Mouse (Mus musculus) A20 (cell line): ENCODE measurements at regions not wholly inside any gene's neighbourhood (a gene's known extent, or its start where the extent isn't known, plus 50 kb on each side); places are given as distances from the start of the nearest gene placed in this dataset.

Experiments
- DNase-seq: peaks from one replicate; pipeline ENCODE4 v3.0.0-alpha.2; 2011; ENCODE audit warnings: low read depth, low spot score

DNA sequence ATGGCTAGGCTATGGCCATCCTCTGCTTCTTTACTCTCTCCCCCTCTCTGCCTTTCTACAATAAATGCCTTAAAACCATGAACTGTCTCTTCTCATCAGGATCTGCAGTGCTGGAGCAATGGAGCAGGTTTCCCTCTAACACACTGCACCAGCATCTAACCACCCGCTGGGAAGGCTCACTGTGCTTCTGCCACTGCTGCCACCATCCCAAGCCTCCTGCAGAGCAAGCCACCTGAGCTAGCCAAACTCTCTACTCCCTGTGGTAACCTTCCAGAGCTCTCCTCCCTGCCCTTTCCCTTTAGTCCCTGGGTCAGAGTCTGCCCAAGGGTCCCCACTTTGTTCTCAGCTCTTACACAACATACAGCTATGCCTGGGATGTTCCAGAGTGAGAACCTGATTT lies 107.3 kb upstream of the 4933402E13Rik start:
- DNase-seq, result no peak

DNA sequence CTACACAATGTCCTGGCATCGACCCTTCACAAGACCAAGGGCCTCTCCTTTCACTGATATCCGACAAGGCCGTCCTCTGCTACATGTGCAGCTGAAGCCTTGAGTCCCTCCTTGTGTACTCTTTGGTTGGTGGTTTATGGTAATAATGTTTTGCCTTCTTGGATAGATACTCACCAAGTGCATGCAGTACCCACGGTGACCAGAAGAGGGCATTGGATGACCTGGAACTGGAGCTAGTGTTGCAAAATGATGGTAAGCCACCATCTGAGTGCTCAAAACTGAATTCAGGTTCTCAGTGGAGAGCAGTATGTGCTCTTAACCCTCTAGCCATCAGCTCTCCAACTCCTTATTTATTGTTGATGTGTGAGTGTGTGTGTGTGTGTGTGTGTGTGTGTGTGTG lies 103.2 kb upstream of the 4933402E13Rik start:
- peak; percentile 46 for DNase-seq
